Mouse (Mus musculus) forebrain, embryonic 16.5 days (tissue): ENCODE results near the gene Zfp451. TPM values are rescaled to one million over a fixed set of nuclear protein-coding genes. Genes with fewer than 3 reads are reported as not detected.
"Not testable (repeated sequence)": the region's sequence is repeated elsewhere in the genome, so short reads cannot be mapped to it uniquely, and the experiment has no call there.

Experiments
- ATAC-seq: fragments of 200-750 bp; cut with Nextera tagmentation; 2 replicates; pipeline ENCODE4 v1.8.0; 2017; ENCODE audit warnings: mild to moderate bottlenecking, moderate library complexity
- H3K27ac ChIP-seq: fragments of 300-500 bp; sonication (generic); 2 replicates; pipeline ENCODE4 v1.5.1; 2014; ENCODE audit warnings: low read length, control low read depth
- H3K27me3 ChIP-seq: fragments of 300-500 bp; sonication (generic); replicated peaks from 2 replicates; pipeline ENCODE4 v1.6.1; 2014; ENCODE audit warnings: low read length; ENCODE audit not compliant: control insufficient read depth, insufficient read depth
- H3K36me3 ChIP-seq: fragments of 300-500 bp; sonication (generic); 2 replicates; pipeline ENCODE4 v1.6.1; 2014; ENCODE audit not compliant: control insufficient read depth, insufficient read depth
- H3K4me1 ChIP-seq: fragments of 300-500 bp; sonication (generic); replicated peaks from 2 replicates; pipeline ENCODE4 v1.6.1; 2014; ENCODE audit warnings: low read length; ENCODE audit not compliant: control insufficient read depth, insufficient read depth
- H3K4me2 ChIP-seq: fragments of 300-500 bp; sonication (generic); 2 replicates; pipeline ENCODE4 v1.6.1; 2014; ENCODE audit warnings: mild to moderate bottlenecking, low read length, control low read depth
- H3K4me3 ChIP-seq: fragments of 300-500 bp; sonication (generic); replicated peaks from 2 replicates; pipeline ENCODE4 v1.5.1; 2014; ENCODE audit warnings: mild to moderate bottlenecking, low read length, control low read depth
- H3K9ac ChIP-seq: fragments of 300-500 bp; sonication (generic); replicated peaks from 2 replicates; pipeline ENCODE4 v1.6.1; 2014; ENCODE audit warnings: low read depth, low read length, control low read depth
- H3K9me3 ChIP-seq: fragments of 300-500 bp; sonication (generic); 2 replicates; pipeline ENCODE4 v1.6.1; 2016; ENCODE audit warnings: low read length; ENCODE audit not compliant: control insufficient read depth
- WGBS: fragments of 180-500 bp; shearing (Covaris S2); extraction: QIAGEN DNeasy Blood & Tissue Kit; methylation state at CpG from one replicate; pipeline ENCODE4 v1.1.7; 2014; 5-methylcytosine and 5-hydroxymethylcytosine counted together
- polyA plus RNA-seq: library from polyadenylated mRNA; unstranded; fragments of >200 nt; fragmentation: Nextera tagmentation; extraction: Ambion mirVana; gene quantifications from 2 replicates; pipeline ENCODE4 v1.2.1, GENCODE M21; 2015

The Zfp451 gene
- polyA plus RNA-seq, 1 experiment from 2014 or later: 50.9 TPM

DNA sequence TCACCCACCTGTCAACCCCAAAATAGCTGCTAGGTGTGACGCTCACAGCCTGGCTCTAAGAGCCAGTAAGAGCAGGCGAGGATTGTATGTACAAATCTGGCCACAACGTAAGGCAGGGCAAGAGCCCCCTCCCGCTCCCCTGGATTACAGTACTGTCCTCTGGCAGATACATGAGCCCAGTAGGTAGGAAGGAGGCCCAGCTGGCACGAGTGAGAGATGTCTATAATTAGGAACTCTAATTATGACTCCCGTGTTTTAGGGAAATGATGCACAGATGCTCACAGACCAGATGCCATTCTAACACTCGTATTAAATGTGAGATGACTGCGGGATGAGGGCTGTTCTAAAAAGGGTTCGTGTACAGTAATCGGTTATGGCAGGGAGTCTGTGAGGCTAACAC lies 63.1 kb downstream of the Zfp451 start:
- H3K9ac ChIP-seq: no peak overlapping the region
- no peak overlapping the region for H3K4me3 ChIP-seq
- H3K27ac ChIP-seq: no peak overlapping the region; the same call in 1 of the 2 replicates
- 43% methylated on average over 10 of the region's 10 CpGs for WGBS
- no peak overlapping the region for H3K4me2 ChIP-seq
- peak; percentile 79 for ATAC-seq
- H3K27me3 ChIP-seq: no peaks in the 10 kb centered on the region
- no peaks in the 10 kb centered on the region for H3K36me3 ChIP-seq
- peaks cover 17% of the 10 kb centered on the region for H3K4me1 ChIP-seq
- no peaks in the 10 kb centered on the region for H3K9me3 ChIP-seq

DNA sequence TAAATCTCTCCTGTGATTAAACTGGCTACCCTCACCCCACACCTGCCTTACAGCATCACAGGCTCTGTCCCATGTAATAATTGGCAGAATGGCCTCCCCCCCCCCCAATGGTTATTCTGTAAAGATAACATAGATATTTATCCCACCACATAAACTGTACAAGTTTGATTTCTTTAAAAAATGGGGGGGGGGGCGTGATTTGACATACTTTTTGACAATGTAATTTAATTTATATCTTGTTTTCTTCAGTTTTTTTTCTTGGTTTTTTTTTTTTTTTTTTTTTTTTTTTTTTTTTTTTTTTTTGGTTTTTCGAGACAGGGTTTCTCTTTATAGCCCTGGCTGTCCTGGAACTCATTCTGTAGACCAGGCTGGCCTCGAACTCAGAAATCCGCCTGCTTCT lies 64.7 kb downstream of the Zfp451 start:
- H3K4me3 ChIP-seq, H3K36me3 ChIP-seq, H3K27ac ChIP-seq, ATAC-seq, H3K9ac ChIP-seq, H3K9me3 ChIP-seq, H3K27me3 ChIP-seq, H3K4me2 ChIP-seq: not testable (repeated sequence)
- H3K4me1 ChIP-seq: peaks cover 10% of the 10 kb centered on the region
- 95% methylated on average over 3 of the region's 4 CpGs for WGBS

DNA sequence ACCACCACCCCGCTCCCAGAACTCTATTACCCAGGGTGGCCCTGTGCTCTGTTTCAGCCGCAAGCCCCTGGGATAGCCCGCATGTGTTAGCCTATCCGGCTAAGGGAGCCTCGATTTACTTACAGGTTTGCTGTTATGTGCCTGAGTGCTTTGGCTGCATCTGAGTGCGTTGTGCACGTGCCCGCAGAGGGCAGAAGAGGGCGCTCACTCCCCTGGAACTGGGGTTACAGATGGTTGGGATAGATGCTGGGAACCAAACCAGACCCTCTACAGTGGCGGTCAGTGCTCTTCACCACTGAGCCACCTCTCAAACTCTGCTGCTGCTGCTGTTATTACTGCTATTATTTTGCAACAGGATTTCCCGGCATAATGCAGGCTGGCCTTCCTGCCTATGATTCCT lies 65.3 kb downstream of the Zfp451 start:
- peaks cover 6% of the 10 kb centered on the region; the same call in 1 of the 2 replicates for H3K4me1 ChIP-seq
- no peak overlapping the region for H3K9ac ChIP-seq
- H3K27me3 ChIP-seq: no peaks in the 10 kb centered on the region
- no peaks in the 10 kb centered on the region for H3K9me3 ChIP-seq
- no peak overlapping the region for H3K4me2 ChIP-seq
- H3K27ac ChIP-seq: no peak overlapping the region
- H3K4me3 ChIP-seq: no peak overlapping the region
- WGBS: 96% methylated on average over 11 of the region's 11 CpGs
- ATAC-seq: no peak
- no peaks in the 10 kb centered on the region for H3K36me3 ChIP-seq

DNA sequence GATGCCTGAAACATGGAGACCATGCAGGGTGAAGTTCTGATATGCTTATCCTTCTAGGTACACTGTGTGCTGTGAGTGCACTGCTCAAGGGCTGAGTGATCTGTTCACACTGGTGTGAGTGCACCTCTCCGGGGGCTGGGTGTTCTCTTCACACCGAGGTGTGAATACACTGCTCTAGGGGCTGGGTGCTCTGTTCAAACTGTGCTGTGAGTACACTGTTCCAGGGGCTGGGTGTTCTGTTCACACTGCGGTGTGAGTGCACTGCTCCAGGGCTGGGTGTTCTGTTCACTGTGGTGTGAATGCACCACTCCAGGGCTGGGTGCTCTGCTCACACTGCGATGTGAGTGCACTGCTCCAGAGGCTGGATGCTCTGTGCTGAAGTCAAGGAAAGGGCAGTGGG lies 68.5 kb downstream of the Zfp451 start:
- Histone ChIP-seq H3K27ac (no peak overlapping the region), H3K9ac (no peak overlapping the region), H3K4me1 (no peaks in the 10 kb centered on the region; the same call in 1 of the 2 replicates), H3K9me3 (no peaks in the 10 kb centered on the region), H3K4me2 (no peak overlapping the region), H3K36me3 (no peaks in the 10 kb centered on the region), H3K27me3 (no peaks in the 10 kb centered on the region), H3K4me3 (no peak overlapping the region)
- no peak for ATAC-seq
- WGBS: 96% methylated on average over 4 of the region's 4 CpGs

DNA sequence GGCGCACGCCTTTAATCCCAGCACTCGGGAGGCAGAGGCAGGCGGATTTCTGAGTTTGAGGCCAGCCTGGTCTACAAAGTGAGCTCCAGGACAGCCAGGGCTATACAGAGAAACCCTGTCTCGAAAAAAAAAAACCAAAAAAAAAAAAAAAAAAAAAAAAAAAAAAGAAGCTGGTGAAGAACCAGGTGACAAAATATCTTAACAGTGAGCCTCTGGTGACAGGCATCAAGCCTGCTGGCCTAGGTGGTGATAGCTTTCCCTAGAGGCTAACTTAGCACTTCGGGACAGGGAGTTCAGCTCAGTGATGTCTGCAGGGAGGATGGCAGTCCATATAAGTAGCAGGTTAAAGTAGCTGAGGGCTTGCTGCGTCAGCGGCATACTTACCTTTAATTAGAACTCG lies 69.6 kb downstream of the Zfp451 start:
- not testable (repeated sequence) for H3K27me3 ChIP-seq, H3K9ac ChIP-seq, ATAC-seq, H3K4me2 ChIP-seq, H3K4me1 ChIP-seq, H3K9me3 ChIP-seq, H3K36me3 ChIP-seq, H3K4me3 ChIP-seq, H3K27ac ChIP-seq
- WGBS: 93% methylated on average over 9 of the region's 9 CpGs

DNA sequence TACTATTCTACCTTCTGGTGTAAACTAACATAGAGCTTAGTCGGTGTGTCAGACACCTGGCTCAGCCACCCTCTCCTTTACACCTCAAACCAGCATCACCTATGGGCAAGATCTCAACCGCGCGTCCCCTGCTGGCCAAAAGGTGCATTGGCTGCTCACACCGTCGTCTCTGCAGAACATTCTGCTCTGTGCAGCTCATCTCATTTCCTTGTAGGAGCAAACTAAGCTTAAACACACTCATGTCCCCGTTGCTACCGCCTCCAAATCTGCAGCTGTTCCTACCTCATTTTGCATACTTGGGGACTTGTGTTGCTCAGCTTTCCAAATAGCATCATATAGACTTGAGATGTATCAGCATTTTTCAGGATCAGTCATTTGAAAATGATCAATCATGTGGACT lies 71.5 kb downstream of the Zfp451 start:
- Histone ChIP-seq H3K27me3 (no peaks in the 10 kb centered on the region), H3K9me3 (no peaks in the 10 kb centered on the region), H3K4me2 (no peak overlapping the region), H3K36me3 (peaks cover 11% of the 10 kb centered on the region), H3K4me1 (no peaks in the 10 kb centered on the region), H3K9ac (no peak overlapping the region), H3K4me3 (no peak overlapping the region), H3K27ac (no peak overlapping the region)
- ATAC-seq: no peak
- 18% methylated on average over 8 of the region's 8 CpGs for WGBS

DNA sequence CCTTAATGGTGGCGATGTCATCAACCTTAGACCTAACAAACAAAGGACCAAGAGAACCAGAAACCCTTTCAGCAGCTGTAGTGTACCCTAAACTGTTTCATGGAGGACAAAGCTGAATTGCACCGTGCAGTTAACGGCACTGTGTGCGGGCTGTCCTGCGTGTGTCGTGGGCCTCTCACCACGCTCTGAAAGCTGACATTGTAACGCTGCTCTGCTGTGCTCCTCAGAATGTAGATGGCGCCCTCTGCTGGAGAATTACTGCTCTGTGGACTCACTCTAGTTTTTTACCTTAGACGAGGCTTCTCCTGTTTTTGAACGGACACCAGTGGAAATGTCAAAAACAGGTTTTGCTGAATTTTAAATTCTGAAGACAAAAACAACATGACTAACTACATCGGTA lies 75.1 kb downstream of the Zfp451 start:
- peak; percentile 90 for ATAC-seq
- no peaks in the 10 kb centered on the region for H3K4me1 ChIP-seq
- peaks cover 30% of the 10 kb centered on the region for H3K36me3 ChIP-seq
- WGBS: 20% methylated on average over 12 of the region's 12 CpGs
- no peak overlapping the region for H3K27ac ChIP-seq
- H3K27me3 ChIP-seq: no peaks in the 10 kb centered on the region
- no peaks in the 10 kb centered on the region for H3K9me3 ChIP-seq
- no peak overlapping the region for H3K4me2 ChIP-seq
- H3K4me3 ChIP-seq: no peak overlapping the region
- no peak overlapping the region for H3K9ac ChIP-seq

DNA sequence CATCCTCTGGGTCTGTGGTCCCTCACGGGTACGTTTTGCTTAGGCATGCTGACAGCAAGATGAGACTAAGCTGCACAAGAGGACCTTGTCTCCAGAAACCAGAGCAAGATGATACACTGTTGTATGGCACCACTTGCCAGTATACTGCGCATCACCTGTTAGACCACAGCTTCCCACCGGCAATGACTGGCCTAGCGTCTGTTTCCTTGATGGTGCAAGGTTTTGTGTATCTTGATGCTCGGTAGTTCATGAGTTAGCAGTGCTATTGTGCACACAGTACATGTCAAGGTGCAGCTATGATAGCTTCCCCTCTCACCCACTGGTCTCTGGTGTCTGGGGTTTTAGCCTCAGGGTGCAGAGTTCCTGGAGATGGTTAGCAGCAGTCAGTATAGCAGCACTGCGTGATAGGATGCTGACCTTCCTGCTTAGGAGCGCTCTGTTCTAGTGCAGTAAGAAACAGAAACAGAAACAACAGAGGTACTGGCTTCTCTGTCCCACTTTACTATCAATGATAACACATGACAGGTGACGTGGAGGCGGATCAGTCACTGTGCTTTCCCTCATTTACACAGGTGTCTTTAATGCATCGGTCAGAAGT lies 75.6 kb downstream of the Zfp451 start:
- no peak overlapping the region for H3K27ac ChIP-seq
- H3K36me3 ChIP-seq: peaks cover 30% of the 10 kb centered on the region
- H3K9me3 ChIP-seq: no peaks in the 10 kb centered on the region
- no peak overlapping the region for H3K9ac ChIP-seq
- H3K4me1 ChIP-seq: no peaks in the 10 kb centered on the region
- ATAC-seq: peak; percentile 21; the same call in 1 of the 2 replicates
- no peaks in the 10 kb centered on the region for H3K27me3 ChIP-seq
- H3K4me3 ChIP-seq: no peak overlapping the region
- no peak overlapping the region for H3K4me2 ChIP-seq
- 88% methylated on average over 11 of the region's 11 CpGs for WGBS

DNA sequence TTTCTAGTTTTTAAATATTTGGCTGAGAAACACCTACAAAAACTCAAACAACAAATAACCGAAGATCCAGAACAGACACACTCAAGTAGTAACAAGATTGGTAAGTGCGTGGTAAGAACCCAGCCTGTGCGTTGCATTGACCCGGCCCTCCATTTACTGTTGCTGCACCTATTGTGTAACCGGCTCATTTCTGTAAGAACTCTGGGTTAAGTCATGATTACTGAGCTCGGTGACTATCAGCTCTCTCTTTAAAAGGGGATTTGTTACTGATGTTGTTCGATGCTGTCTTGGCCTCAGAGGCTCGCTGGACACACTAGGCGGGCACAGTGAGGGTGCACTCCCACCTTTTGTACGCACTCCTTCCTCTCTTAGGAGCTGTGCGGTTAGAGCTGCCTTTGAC lies 76.1 kb downstream of the Zfp451 start:
- no peak for ATAC-seq
- no peak overlapping the region for H3K9ac ChIP-seq
- no peak overlapping the region for H3K4me2 ChIP-seq
- 87% methylated on average over 11 of the region's 11 CpGs for WGBS
- H3K9me3 ChIP-seq: no peaks in the 10 kb centered on the region
- no peak overlapping the region for H3K27ac ChIP-seq
- H3K4me1 ChIP-seq: no peaks in the 10 kb centered on the region
- no peaks in the 10 kb centered on the region for H3K27me3 ChIP-seq
- no peak overlapping the region for H3K4me3 ChIP-seq
- peaks cover 30% of the 10 kb centered on the region for H3K36me3 ChIP-seq
